In genomic region chr4:43596597-43596996, GRCm38 (mm10) we compare ENCODE assay signal across 7 mouse cellular contexts. TPM values are rescaled to one million over a fixed set of nuclear protein-coding genes. Genes with fewer than 3 reads are reported as not detected.
"Had no signal": no experiment of that assay in that cellular context is flagged by ENCODE, and none has a peak within 500 bp of the region (broad histone marks: within the 10 kb centered on the region; RNA-seq: fewer than 3 reads in every experiment).

No protein-coding gene starts in this region.

RNA-seq across cellular contexts. Expression of gene Msmp, which starts 12.3 kb away (rescaled TPM):
- polyA plus RNA-seq: limb, embryonic 11.5 days; liver, adult 2 months; liver, embryonic 14.5 days; liver, embryonic 16.5 days; lung, embryonic 14.5 days; macrophage; myocyte had no signal
